Mouse (Mus musculus) G1E (cell line): ENCODE data around the gene Neurl2.
A peak's percentile ranks its signal among the peaks of the same experiment; 100 is the strongest.

Experiments
- CTCF ChIP-seq: IDR thresholded peaks from 2 replicates; pipeline ENCODE4 v1.5.1; 2012; ENCODE audit warnings: low read depth, low read length, inconsistent platforms, mixed read lengths
- GATA1 ChIP-seq: IDR thresholded peaks from 2 replicates; pipeline ENCODE4 v1.6.1; 2012; ENCODE audit warnings: borderline replicate concordance, low read length, inconsistent platforms, mixed read lengths
- GATA2 ChIP-seq: IDR thresholded peaks from 2 replicates; pipeline ENCODE4 v1.6.1; 2012; ENCODE audit warnings: low read depth, low read length, inconsistent platforms, borderline replicate concordance
- TAL1 ChIP-seq: conservative IDR thresholded peaks from 2 replicates; pipeline ENCODE4 v1.6.1; 2012; ENCODE audit warnings: low read depth, low read length, inconsistent platforms, mixed read lengths

- no peak for TF ChIP-seq GATA1
- TF ChIP-seq CTCF: peak; percentile 59
- no peak for TF ChIP-seq GATA2
- TF ChIP-seq TAL1: no peak
Observed at GRCm38 (mm10) chr2:164867566-164867965, 34.3 kb upstream of the Neurl2 start.
